Mouse (Mus musculus): ENCODE results near the gene Olfr376.

- TF ChIP-seq POLR2A (IDR thresholded peaks at IDR 0.05; ENCODE audit: control insufficient read depth, low read depth, low read length) (no peak), CTCF (IDR thresholded peaks at IDR 0.05; ENCODE audit: control insufficient read depth, insufficient read depth, insufficient replicate concordance, low read depth, low read length) (no peak)
These were observed 37.7 kb upstream of the Olfr376 start for GRCm38 (mm10) chr11:73333357-73333756.
